Mouse (Mus musculus): ENCODE measurements around the gene Wdr24.

The Wdr24 gene

DNA sequence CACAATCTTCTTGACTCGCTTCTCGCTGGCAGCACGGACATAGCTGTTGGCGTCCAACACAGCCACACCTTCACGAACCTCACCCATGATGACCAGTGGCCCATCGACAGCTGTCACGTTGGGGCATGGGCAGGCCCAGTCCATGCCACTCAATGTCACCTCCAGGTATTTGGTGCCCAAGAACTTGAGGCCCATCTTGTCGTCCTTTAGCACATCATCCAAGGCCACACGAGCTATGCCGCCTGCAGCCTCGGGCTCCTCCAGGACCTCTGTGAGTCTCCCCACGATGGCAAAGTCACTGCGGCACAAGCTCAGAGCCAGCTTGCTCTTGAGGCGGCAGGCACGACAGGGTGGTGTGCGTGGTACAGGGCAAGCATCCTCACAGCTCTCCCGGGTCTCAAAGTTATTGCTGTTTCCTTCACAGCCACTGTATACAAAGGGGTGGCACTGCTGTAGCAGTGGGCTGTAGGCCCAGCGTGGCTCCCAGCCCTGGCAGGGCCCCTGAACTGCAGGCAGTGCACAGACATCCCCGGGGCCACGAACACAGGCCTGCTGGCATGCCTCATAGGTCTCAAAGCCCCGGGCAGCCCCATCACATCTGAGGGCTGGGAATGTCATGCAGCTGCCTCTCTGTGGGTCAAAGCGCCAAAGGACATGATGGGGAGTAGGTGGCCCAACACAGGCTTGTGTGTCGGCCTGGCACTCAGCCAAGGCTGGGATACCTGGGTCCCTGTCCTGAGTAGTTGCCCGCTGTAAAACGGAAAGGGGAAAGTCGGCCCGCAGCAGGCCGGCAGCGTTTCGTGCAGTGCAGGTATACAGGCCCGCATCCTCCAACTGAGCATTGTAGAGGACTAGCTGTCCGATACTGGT, 54.5 kb downstream of the Wdr24 start:
- DNase-seq (ENCODE audit: low spot score): no peak

All from left cerebral cortex, adult 11 months (tissue).